ENCODE assay signal across 17 mouse cellular contexts in genomic region chr6:56904330-56904729, GRCm38 (mm10). TPM values are rescaled to one million over a fixed set of nuclear protein-coding genes. Genes with fewer than 3 reads are reported as not detected.
DNase-seq lines count a peak whose midpoint lies in the region; ATAC-seq and TF ChIP-seq lines count a peak whose summit lies in the region.
"Had no signal": no experiment of that assay in that cellular context is flagged by ENCODE, and none has a peak within 500 bp of the region (broad histone marks: within the 10 kb centered on the region; RNA-seq: fewer than 3 reads in every experiment).

No protein-coding gene starts in this region.

- H3K36me3 ChIP-seq in hindbrain, embryonic 13.5 days: no peaks in the 10 kb centered on the region
- H3K36me3 ChIP-seq in hindbrain, embryonic 10.5 days: no peaks in the 10 kb centered on the region
- H3K36me3 ChIP-seq in liver, embryonic 16.5 days (ENCODE audit: control insufficient read depth, insufficient read depth): peaks cover 12% of the 10 kb centered on the region
- H3K36me3 ChIP-seq: hindbrain, embryonic 15.5 days; kidney, embryonic 15.5 days; limb, embryonic 15.5 days; midbrain, embryonic 13.5 days had no signal

- 84% methylated on average over 1 of the region's 1 CpGs for WGBS in hindbrain, embryonic 13.5 days
- 89% methylated on average over 1 of the region's 1 CpGs for WGBS in hindbrain, embryonic 10.5 days
- WGBS in liver, embryonic 16.5 days (ENCODE audit: insufficient replicate concordance): 94% methylated on average over 1 of the region's 1 CpGs

- peak; percentile 54 for DNase-seq in heart, adult 11 months
- DNase-seq in heart, adult 18-20 months: no peak
- no peak for DNase-seq in hindbrain, embryonic 10.5 days (ENCODE audit: low spot score)
- DNase-seq in brain, embryonic 14.5 days (ENCODE audit: low read depth): peak; percentile 29
- no peak for DNase-seq in Muller cell, postnatal 12 days (ENCODE audit: inconsistent ontology term)
- DNase-seq: cerebellum, adult 2 months; lung, postnatal 36 days; right cerebral cortex, postnatal 4 days; thymus, postnatal 25 days had no signal

- H3K4me2 ChIP-seq in hindbrain, embryonic 13.5 days: no peak overlapping the region
- peak overlapping the region; percentile 50 for H3K4me2 ChIP-seq in liver, embryonic 16.5 days (ENCODE audit: low read depth, low read length)
- H3K4me2 ChIP-seq: hindbrain, embryonic 15.5 days; kidney, embryonic 15.5 days; limb, embryonic 15.5 days; midbrain, embryonic 13.5 days had no signal

- H3K9me3 ChIP-seq in hindbrain, embryonic 13.5 days: no peaks in the 10 kb centered on the region
- no peaks in the 10 kb centered on the region for H3K9me3 ChIP-seq in hindbrain, embryonic 10.5 days
- no peaks in the 10 kb centered on the region for H3K9me3 ChIP-seq in liver, embryonic 16.5 days (replicated peaks; ENCODE audit: control insufficient read depth, low read length)
- H3K9me3 ChIP-seq: hindbrain, embryonic 15.5 days; kidney, embryonic 15.5 days; limb, embryonic 15.5 days; midbrain, embryonic 13.5 days had no signal

- H3K9ac ChIP-seq in hindbrain, embryonic 13.5 days: no peak overlapping the region; the same call in 1 of the 2 replicates
- peak overlapping the region; percentile 48 for H3K9ac ChIP-seq in liver, embryonic 16.5 days (ENCODE audit: low read depth, low read length)
- H3K9ac ChIP-seq: hindbrain, embryonic 15.5 days; kidney, embryonic 15.5 days; limb, embryonic 15.5 days; midbrain, embryonic 13.5 days had no signal

- TF ChIP-seq CTCF in brain, embryonic 14.5 days (IDR thresholded peaks at IDR 0.05; ENCODE audit: borderline replicate concordance, extremely low read depth, insufficient read depth, insufficient read length): no peak

- ATAC-seq in hindbrain, embryonic 13.5 days (ENCODE audit: low FRiP score): no peak
- ATAC-seq in liver, embryonic 16.5 days (ENCODE audit: low read depth): no peak
- ATAC-seq: activated CD4-positive, CD25-positive, alpha-beta regulatory T cell, adult 4 months; CD4-positive, CD25-positive, alpha-beta regulatory T cell, adult 4 months had no signal

- TF ChIP-seq POLR2A in brain, embryonic 14.5 days (IDR thresholded peaks at IDR 0.05; ENCODE audit: borderline replicate concordance, extremely low read depth, insufficient read depth, insufficient read length, poor library complexity, severe bottlenecking): no peak

- peak overlapping the region; percentile 18; the same call in 1 of the 2 replicates for H3K27ac ChIP-seq in hindbrain, embryonic 13.5 days
- no peak overlapping the region for H3K27ac ChIP-seq in hindbrain, embryonic 10.5 days
- H3K27ac ChIP-seq in liver, embryonic 16.5 days (ENCODE audit: low read length): peak overlapping the region; percentile 100
- H3K27ac ChIP-seq: hindbrain, embryonic 15.5 days; kidney, embryonic 15.5 days; limb, embryonic 15.5 days; midbrain, embryonic 13.5 days had no signal

- H3K27me3 ChIP-seq in hindbrain, embryonic 13.5 days: no peaks in the 10 kb centered on the region
- H3K27me3 ChIP-seq in hindbrain, embryonic 10.5 days (ENCODE audit: insufficient read depth, poor library complexity, severe bottlenecking): no peaks in the 10 kb centered on the region
- no peaks in the 10 kb centered on the region for H3K27me3 ChIP-seq in liver, embryonic 16.5 days (ENCODE audit: control insufficient read depth, insufficient read depth, low read depth, low read length)
- H3K27me3 ChIP-seq: hindbrain, embryonic 15.5 days; kidney, embryonic 15.5 days; limb, embryonic 15.5 days; midbrain, embryonic 13.5 days had no signal

- H3K4me3 ChIP-seq in hindbrain, embryonic 13.5 days: no peak overlapping the region
- no peak overlapping the region for H3K4me3 ChIP-seq in hindbrain, embryonic 10.5 days
- H3K4me3 ChIP-seq in liver, embryonic 16.5 days (ENCODE audit: low read depth, low read length): no peak overlapping the region
- H3K4me3 ChIP-seq: hindbrain, embryonic 15.5 days; kidney, embryonic 15.5 days; limb, embryonic 15.5 days; midbrain, embryonic 13.5 days had no signal

- H3K4me1 ChIP-seq in hindbrain, embryonic 13.5 days (replicated peaks): peaks cover 34% of the 10 kb centered on the region
- peaks cover 5% of the 10 kb centered on the region for H3K4me1 ChIP-seq in hindbrain, embryonic 10.5 days (replicated peaks)
- H3K4me1 ChIP-seq in liver, embryonic 16.5 days (ENCODE audit: control insufficient read depth, low read depth, low read length): peaks cover 80% of the 10 kb centered on the region

RNA-seq across cellular contexts. Expression of gene Nt5c3, which starts 19.4 kb away (rescaled TPM):
- total RNA-seq in heart, adult 18-20 months (2021): 10 to 100 TPM; 77.4 to 91.0 TPM
- 147 and 153 TPM in 2 replicates for polyA plus RNA-seq in hindbrain, embryonic 13.5 days (2015; fragmentation: Nextera tagmentation; extraction: Ambion mirVana)
- polyA plus RNA-seq in hindbrain, embryonic 10.5 days (2016; fragmentation: Nextera tagmentation; extraction: Ambion mirVana): 66.4 and 73.5 TPM in 2 replicates
- polyA plus RNA-seq in brain, embryonic 14.5 days (2012; rRNA removed): 49.3 and 57.5 TPM in 2 replicates
- polyA plus RNA-seq in liver, embryonic 16.5 days (2015; fragmentation: Nextera tagmentation; extraction: Ambion mirVana): 240 and 242 TPM in 2 replicates

RNA-seq across cellular contexts. Expression of gene Vmn1r4, which starts 19.5 kb away (rescaled TPM):
- total RNA-seq in heart, adult 18-20 months (2021): under 1 TPM in 1 of 2 experiments, not detected in 1; 0.18 TPM
- polyA plus RNA-seq in hindbrain, embryonic 13.5 days (2015; fragmentation: Nextera tagmentation; extraction: Ambion mirVana): 0.44 and 0.65 TPM in 2 replicates
- polyA plus RNA-seq in hindbrain, embryonic 10.5 days (2016; fragmentation: Nextera tagmentation; extraction: Ambion mirVana): 0.27 and 0.47 TPM in 2 replicates
- polyA plus RNA-seq in brain, embryonic 14.5 days (2012; rRNA removed): 0.41 and 0.58 TPM in 2 replicates
- polyA plus RNA-seq in liver, embryonic 16.5 days (2015; fragmentation: Nextera tagmentation; extraction: Ambion mirVana): 0.15 and 0.18 TPM in 2 replicates
- polyA plus RNA-seq: activated CD4-positive, CD25-positive, alpha-beta regulatory T cell, adult 4 months had no signal

Comparison
In these comparisons a context has a peak if more than half of its experiments do, and no peak if none do; other contexts are left out.
1. DNase-seq: peak in heart, adult 11 months (single experiment) and brain, embryonic 14.5 days (single experiment); none in heart, adult 18-20 months (0 of 2), hindbrain, embryonic 10.5 days (single experiment) and Muller cell, postnatal 12 days (single experiment).